Mouse (Mus musculus) hindbrain, embryonic 16.5 days (tissue): ENCODE measurements around the gene Slc27a2. TPM values are rescaled to one million over a fixed set of nuclear protein-coding genes. Genes with fewer than 3 reads are reported as not detected.

ENCODE experiments used
- ATAC-seq: fragments of 200-750 bp; cut with Nextera tagmentation; 2 replicates; pipeline ENCODE4 v1.8.0; 2017; ENCODE audit warnings: moderate TSS enrichment, moderate library complexity
- H3K27ac ChIP-seq: fragments of 300-500 bp; sonication (generic); 2 replicates; pipeline ENCODE4 v1.5.1; 2014; ENCODE audit warnings: low read depth, mild to moderate bottlenecking, control low read depth, low read length, moderate library complexity
- H3K27me3 ChIP-seq: fragments of 300-500 bp; sonication (generic); replicated peaks from 2 replicates; pipeline ENCODE4 v1.6.1; 2014; ENCODE audit warnings: low read length; ENCODE audit not compliant: control insufficient read depth, insufficient read depth
- H3K36me3 ChIP-seq: fragments of 300-500 bp; sonication (generic); 2 replicates; pipeline ENCODE4 v1.6.1; 2014; ENCODE audit warnings: mild to moderate bottlenecking, low read length, moderate library complexity, mixed read lengths; ENCODE audit not compliant: control insufficient read depth, insufficient read depth
- H3K4me1 ChIP-seq: fragments of 300-500 bp; sonication (generic); 2 replicates; pipeline ENCODE4 v1.6.1; 2014; ENCODE audit warnings: low read depth, low read length; ENCODE audit not compliant: control insufficient read depth, insufficient read depth
- H3K4me2 ChIP-seq: fragments of 300-500 bp; sonication (generic); 2 replicates; pipeline ENCODE4 v1.6.1; 2014; ENCODE audit warnings: mild to moderate bottlenecking, low read length, control low read depth, moderate library complexity
- H3K4me3 ChIP-seq: fragments of 300-500 bp; sonication (generic); 2 replicates; pipeline ENCODE4 v1.5.1; 2014; ENCODE audit warnings: mild to moderate bottlenecking, low read length, control low read depth, moderate library complexity
- H3K9ac ChIP-seq: fragments of 300-500 bp; sonication (generic); 2 replicates; pipeline ENCODE4 v1.6.1; 2014; ENCODE audit warnings: low read depth, mild to moderate bottlenecking, control low read depth, low read length, moderate library complexity
- H3K9me3 ChIP-seq: fragments of 300-500 bp; sonication (generic); 2 replicates; pipeline ENCODE4 v1.6.1; 2014; ENCODE audit warnings: mild to moderate bottlenecking, low read length, moderate library complexity; ENCODE audit not compliant: control insufficient read depth
- WGBS: fragments of 180-500 bp; shearing (Covaris S2); extraction: QIAGEN DNeasy Blood & Tissue Kit; methylation state at CpG from one replicate; pipeline ENCODE4 v1.1.7; 2014; 5-methylcytosine and 5-hydroxymethylcytosine counted together
- polyA plus RNA-seq: library from polyadenylated mRNA; unstranded; fragments of >200 nt; fragmentation: Nextera tagmentation; extraction: Ambion mirVana; gene quantifications from 2 replicates; pipeline ENCODE4 v1.2.1, GENCODE M21; 2015

Slc27a2 gene
- polyA plus RNA-seq, 1 experiment from 2014 or later, result 12.7 TPM

- no peak overlapping the region for H3K4me2 ChIP-seq
- no peak overlapping the region for H3K4me3 ChIP-seq
- WGBS, result 89% methylated on average over 7 of the region's 7 CpGs
- H3K9me3 ChIP-seq, result no peaks in the 10 kb centered on the region
- no peak overlapping the region for H3K27ac ChIP-seq
- no peaks in the 10 kb centered on the region for H3K27me3 ChIP-seq
- H3K36me3 ChIP-seq, result no peaks in the 10 kb centered on the region
- H3K4me1 ChIP-seq, result no peaks in the 10 kb centered on the region
- H3K9ac ChIP-seq, result no peak overlapping the region
- ATAC-seq, result no peak
These were observed 44.3 kb downstream of the Slc27a2 start for GRCm38 (mm10) chr2:126596347-126597072.

GRCm38 (mm10) chr2:126597279-126598241 lies 45.4 kb downstream of the Slc27a2 start:
- Histone ChIP-seq H3K4me2 (no peak overlapping the region), H3K36me3 (no peaks in the 10 kb centered on the region), H3K4me1 (no peaks in the 10 kb centered on the region), H3K9me3 (no peaks in the 10 kb centered on the region), H3K9ac (no peak overlapping the region), H3K27ac (no peak overlapping the region), H3K4me3 (no peak overlapping the region), H3K27me3 (no peaks in the 10 kb centered on the region)
- WGBS, result 81% methylated on average over 20 of the region's 20 CpGs
- no peak for ATAC-seq

GRCm38 (mm10) chr2:126598359-126598758 lies 46.2 kb downstream of the Slc27a2 start:
- WGBS, result 59% methylated on average over 2 of the region's 2 CpGs
- H3K4me3 ChIP-seq, result no peak overlapping the region
- no peak overlapping the region for H3K27ac ChIP-seq
- no peaks in the 10 kb centered on the region for H3K36me3 ChIP-seq
- H3K9me3 ChIP-seq, result no peaks in the 10 kb centered on the region
- no peak overlapping the region for H3K9ac ChIP-seq
- no peaks in the 10 kb centered on the region for H3K4me1 ChIP-seq
- no peaks in the 10 kb centered on the region for H3K27me3 ChIP-seq
- H3K4me2 ChIP-seq, result no peak overlapping the region
- no peak for ATAC-seq

DNA sequence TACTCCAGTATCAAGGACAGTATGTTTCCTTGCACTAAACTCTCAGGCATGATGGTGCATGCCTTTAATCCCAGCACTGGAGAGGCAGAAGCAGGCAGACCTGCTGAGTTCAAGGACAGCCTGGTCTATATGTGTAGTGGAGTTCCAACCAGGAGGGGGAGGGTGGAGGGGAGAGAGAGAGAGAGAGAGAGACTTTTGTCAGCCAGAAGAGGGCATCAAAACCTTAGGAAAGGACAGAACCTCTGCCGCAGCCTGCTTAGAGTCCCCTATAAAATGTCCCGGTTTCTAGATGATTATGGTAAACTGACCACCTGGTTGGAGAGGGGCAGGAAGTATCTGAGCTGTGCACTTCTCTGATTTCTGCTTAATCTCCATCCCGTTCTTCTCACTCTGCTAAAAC lies 46.8 kb downstream of the Slc27a2 start:
- Histone ChIP-seq H3K27me3 (no peaks in the 10 kb centered on the region), H3K4me2 (no peak overlapping the region), H3K36me3 (no peaks in the 10 kb centered on the region), H3K27ac (no peak overlapping the region), H3K4me1 (no peaks in the 10 kb centered on the region), H3K4me3 (no peak overlapping the region), H3K9ac (no peak overlapping the region), H3K9me3 (no peaks in the 10 kb centered on the region)
- 23% methylated on average over 3 of the region's 3 CpGs for WGBS
- ATAC-seq, result no peak; the same call in 1 of the 2 replicates

DNA sequence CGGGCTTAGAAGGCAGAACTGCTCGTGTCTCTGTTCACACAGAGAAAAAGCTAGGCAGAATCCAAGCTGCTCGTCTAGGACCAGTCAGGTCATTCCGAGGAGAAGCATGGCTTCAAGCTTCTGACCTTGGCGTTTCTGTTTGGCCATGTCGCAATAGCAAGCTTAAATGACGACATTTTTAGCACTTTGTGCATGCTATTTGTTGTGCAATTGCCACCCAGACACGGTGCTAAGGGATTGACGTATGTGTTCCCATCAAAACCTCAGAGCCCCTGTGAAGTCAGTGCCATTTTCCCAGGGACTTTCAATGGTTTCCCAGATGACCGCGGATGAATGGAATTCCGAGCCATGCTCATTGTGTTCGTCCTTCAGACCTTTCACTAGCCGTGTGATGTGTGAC lies 48.3 kb downstream of the Slc27a2 start:
- H3K4me1 ChIP-seq, result no peaks in the 10 kb centered on the region
- H3K9me3 ChIP-seq, result no peaks in the 10 kb centered on the region
- no peaks in the 10 kb centered on the region for H3K36me3 ChIP-seq
- no peak for ATAC-seq
- no peak overlapping the region for H3K4me2 ChIP-seq
- no peak overlapping the region for H3K4me3 ChIP-seq
- H3K9ac ChIP-seq, result no peak overlapping the region
- H3K27ac ChIP-seq, result no peak overlapping the region
- no peaks in the 10 kb centered on the region for H3K27me3 ChIP-seq
- WGBS, result 74% methylated on average over 14 of the region's 14 CpGs

GRCm38 (mm10) chr2:126601918-126602600 lies 49.9 kb downstream of the Slc27a2 start:
- 92% methylated on average over 14 of the region's 14 CpGs for WGBS
- H3K9me3 ChIP-seq, result no peaks in the 10 kb centered on the region
- no peak overlapping the region for H3K9ac ChIP-seq
- no peak overlapping the region for H3K4me3 ChIP-seq
- H3K27me3 ChIP-seq, result no peaks in the 10 kb centered on the region
- H3K4me2 ChIP-seq, result no peak overlapping the region
- ATAC-seq, result no peak
- H3K27ac ChIP-seq, result no peak overlapping the region
- no peaks in the 10 kb centered on the region for H3K36me3 ChIP-seq
- no peaks in the 10 kb centered on the region for H3K4me1 ChIP-seq

- H3K27ac ChIP-seq, result no peak overlapping the region
- H3K9me3 ChIP-seq, result no peaks in the 10 kb centered on the region
- no peaks in the 10 kb centered on the region for H3K36me3 ChIP-seq
- H3K4me1 ChIP-seq, result no peaks in the 10 kb centered on the region
- H3K4me3 ChIP-seq, result no peak overlapping the region
- no peak for ATAC-seq
- no peak overlapping the region for H3K4me2 ChIP-seq
- H3K9ac ChIP-seq, result no peak overlapping the region
- 89% methylated on average over 15 of the region's 15 CpGs for WGBS
- H3K27me3 ChIP-seq, result no peaks in the 10 kb centered on the region
These were observed 54.0 kb downstream of the Slc27a2 start for GRCm38 (mm10) chr2:126606061-126606687.

- WGBS, result 71% methylated on average over 4 of the region's 4 CpGs
- no peaks in the 10 kb centered on the region for H3K4me1 ChIP-seq
- no peak overlapping the region for H3K9ac ChIP-seq
- no peaks in the 10 kb centered on the region for H3K27me3 ChIP-seq
- ATAC-seq, result no peak
- H3K36me3 ChIP-seq, result no peaks in the 10 kb centered on the region
- H3K4me2 ChIP-seq, result no peak overlapping the region
- H3K27ac ChIP-seq, result no peak overlapping the region
- H3K9me3 ChIP-seq, result no peaks in the 10 kb centered on the region
- H3K4me3 ChIP-seq, result no peak overlapping the region
These were observed 54.5 kb downstream of the Slc27a2 start for GRCm38 (mm10) chr2:126606688-126607062.
